Mouse (Mus musculus) heart, postnatal 14 days (tissue): ENCODE measurements at regions not wholly inside any gene's neighbourhood (a gene's known extent, or its start where the extent isn't known, plus 50 kb on each side); places are given as distances from the start of the nearest gene placed in this dataset.
"Not testable (repeated sequence)": the region's sequence is repeated elsewhere in the genome, so short reads cannot be mapped to it uniquely, and the experiment has no call there.

Source experiments
- DNase-seq, 2 experiments: peaks; one replicate each; pipeline ENCODE4 v3.0.0; 2021 to 2022
- intact Hi-C: fragments of 180-260 bp; cut with DNase I; formaldehyde crosslinking; loops from one replicate; pipeline ENCODE4 v1.15.1; 2025

DNA sequence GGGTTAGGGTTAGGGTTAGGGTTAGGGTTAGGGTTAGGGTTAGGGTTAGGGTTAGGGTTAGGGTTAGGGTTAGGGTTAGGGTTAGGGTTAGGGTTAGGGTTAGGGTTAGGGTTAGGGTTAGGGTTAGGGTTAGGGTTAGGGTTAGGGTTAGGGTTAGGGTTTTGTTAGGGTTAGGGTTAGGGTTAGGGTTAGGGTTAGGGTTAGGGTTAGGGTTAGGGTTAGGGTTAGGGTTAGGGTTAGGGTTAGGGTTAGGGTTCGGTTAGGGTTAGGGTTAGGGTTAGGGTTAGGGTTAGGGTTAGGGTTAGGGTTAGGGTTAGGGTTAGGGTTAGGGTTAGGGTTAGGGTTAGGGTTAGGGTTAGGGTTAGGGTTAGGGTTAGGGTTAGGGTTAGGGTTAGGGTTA lies 124.7 kb upstream of the Fgf14 start:
- DNase-seq, intact Hi-C loops: not testable (repeated sequence)

DNA sequence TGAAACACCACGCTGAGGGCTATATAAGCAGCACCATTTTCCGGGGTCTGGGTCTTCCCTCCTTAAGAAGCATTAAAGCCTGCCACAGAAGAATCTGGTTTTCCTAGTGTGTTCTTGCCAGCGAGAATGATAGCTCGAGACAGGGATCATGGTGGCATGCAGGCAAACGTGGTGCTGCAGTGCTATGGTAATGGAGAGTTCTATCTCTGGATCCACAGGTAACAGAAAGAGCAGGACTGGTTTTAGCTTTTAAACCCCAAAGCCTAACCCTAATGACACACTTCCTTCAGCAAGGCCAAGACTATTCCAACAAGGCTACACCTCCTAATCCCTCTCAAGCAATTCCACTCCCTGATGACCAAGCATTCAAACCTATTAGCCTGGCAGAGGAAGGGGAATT lies 123.5 kb upstream of the Fgf14 start:
- DNase-seq: no peak
- intact Hi-C loops: no loop called here

- intact Hi-C loops: no loop called here
- DNase-seq: no peak
Observed at GRCm38 (mm10) chr14:124775402-124775801, 98.5 kb upstream of the Fgf14 start.

- intact Hi-C loops: no loop called here
- peak; percentile 7 to 26 for DNase-seq
Observed at GRCm38 (mm10) chr14:124767996-124768395, 91.1 kb upstream of the Fgf14 start.

GRCm38 (mm10) chr14:124767234-124767633 lies 90.3 kb upstream of the Fgf14 start:
- DNase-seq: no peak
- intact Hi-C loops: no loop called here

DNA sequence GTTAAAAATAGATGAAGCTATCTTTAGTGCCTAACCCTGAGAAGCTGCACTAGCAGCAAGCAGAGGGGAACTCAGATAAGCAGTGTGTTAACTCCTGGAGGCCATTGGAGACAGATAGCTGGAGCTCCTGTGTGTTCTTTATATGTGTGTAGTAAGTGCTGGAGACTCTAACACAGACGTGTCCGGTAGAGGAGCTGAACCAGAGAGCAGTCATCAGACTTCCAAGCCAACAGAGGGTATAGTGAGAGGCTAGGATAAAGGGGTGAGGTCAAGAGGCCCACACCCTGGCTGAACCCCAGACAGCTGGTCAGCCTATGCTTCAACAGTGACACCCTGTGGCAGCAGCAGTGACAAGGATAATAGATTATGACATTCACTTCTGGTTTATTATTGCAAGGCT lies 65.6 kb upstream of the Fgf14 start:
- DNase-seq: peak; percentile 40 to 53
- intact Hi-C loops: loop anchor here (5.0 kb wide), 2 partner anchors 330 to 1370 kb away; no protein-coding TSS in a partner anchor
